Mouse (Mus musculus): Measurements from ENCODE around the gene Rhpn2. TPM values are rescaled to one million over a fixed set of nuclear protein-coding genes. Genes with fewer than 3 reads are reported as not detected.
A peak's percentile ranks its signal among the peaks of the same experiment; 100 is the strongest.

The Rhpn2 gene
- polyA plus RNA-seq, 1 experiment from 2014 or later, result 1.9 TPM

- H3K4me2 ChIP-seq (ENCODE audit: low read depth, severe bottlenecking), result no peak overlapping the region
- DNase-seq (ENCODE audit: low spot score) (no peak), ATAC-seq (ENCODE audit: insufficient number of reproducible peaks, low FRiP score, low TSS enrichment, low read depth) (no peak)
- no peaks in the 10 kb centered on the region for H3K36me3 ChIP-seq (ENCODE audit: control insufficient read depth, insufficient read depth, low read length)
- WGBS, result 91% methylated on average over 3 of the region's 3 CpGs
- no peak overlapping the region for H3K9ac ChIP-seq (ENCODE audit: low read length)
- no peaks in the 10 kb centered on the region for H3K27me3 ChIP-seq (ENCODE audit: control insufficient read depth, insufficient read depth, low read length)
- H3K4me3 ChIP-seq (ENCODE audit: low read depth, low read length), result no peak overlapping the region
- no peaks in the 10 kb centered on the region for H3K4me1 ChIP-seq (ENCODE audit: control insufficient read depth, insufficient read depth, low read length)
- no peaks in the 10 kb centered on the region for H3K9me3 ChIP-seq (ENCODE audit: control insufficient read depth, low read length)
- H3K27ac ChIP-seq (replicated peaks; ENCODE audit: low read depth, low read length), result no peak overlapping the region
Measured at GRCm38 (mm10) chr7:35351155-35351554, 17.2 kb downstream of the Rhpn2 start.

GRCm38 (mm10) chr7:35353306-35353705, 19.3 kb downstream of the Rhpn2 start:
- H3K27me3 ChIP-seq (ENCODE audit: control insufficient read depth, insufficient read depth, low read length), result no peaks in the 10 kb centered on the region

GRCm38 (mm10) chr7:35355303-35355872, 21.4 kb downstream of the Rhpn2 start:
- 32% methylated on average over 5 of the region's 5 CpGs for WGBS
- no peaks in the 10 kb centered on the region for H3K36me3 ChIP-seq (ENCODE audit: control insufficient read depth, insufficient read depth, low read length)
- no peaks in the 10 kb centered on the region for H3K9me3 ChIP-seq (ENCODE audit: control insufficient read depth, low read length)
- DNase-seq (ENCODE audit: low spot score) (no peak), ATAC-seq (ENCODE audit: insufficient number of reproducible peaks, low FRiP score, low TSS enrichment, low read depth) (no peak)
- H3K4me2 ChIP-seq (ENCODE audit: low read depth, severe bottlenecking), result no peak overlapping the region
- H3K4me1 ChIP-seq (ENCODE audit: control insufficient read depth, insufficient read depth, low read length), result no peaks in the 10 kb centered on the region
- H3K9ac ChIP-seq (ENCODE audit: low read length), result no peak overlapping the region
- H3K4me3 ChIP-seq (ENCODE audit: low read depth, low read length), result no peak overlapping the region
- no peak overlapping the region for H3K27ac ChIP-seq (replicated peaks; ENCODE audit: low read depth, low read length)
- H3K27me3 ChIP-seq (ENCODE audit: control insufficient read depth, insufficient read depth, low read length), result no peaks in the 10 kb centered on the region

More at GRCm38 (mm10) chr7:35353306-35353705, 19.3 kb downstream of the Rhpn2 start:
- Histone ChIP-seq H3K36me3 (ENCODE audit: control insufficient read depth, insufficient read depth, low read length) (no peaks in the 10 kb centered on the region), H3K4me3 (ENCODE audit: low read depth, low read length) (no peak overlapping the region), H3K9me3 (ENCODE audit: control insufficient read depth, low read length) (no peaks in the 10 kb centered on the region), H3K4me2 (ENCODE audit: low read depth, severe bottlenecking) (no peak overlapping the region), H3K4me1 (ENCODE audit: control insufficient read depth, insufficient read depth, low read length) (no peaks in the 10 kb centered on the region), H3K9ac (ENCODE audit: low read length) (no peak overlapping the region), H3K27ac (replicated peaks; ENCODE audit: low read depth, low read length) (no peak overlapping the region)
- DNase-seq (ENCODE audit: low spot score) (no peak), ATAC-seq (ENCODE audit: insufficient number of reproducible peaks, low FRiP score, low TSS enrichment, low read depth) (no peak)
- 95% methylated on average over 15 of the region's 15 CpGs for WGBS

GRCm38 (mm10) chr7:35357621-35358020, 23.7 kb downstream of the Rhpn2 start:
- WGBS, result 89% methylated on average over 12 of the region's 12 CpGs
- Histone ChIP-seq H3K9ac (ENCODE audit: low read length) (no peak overlapping the region), H3K4me1 (ENCODE audit: control insufficient read depth, insufficient read depth, low read length) (no peaks in the 10 kb centered on the region), H3K4me2 (ENCODE audit: low read depth, severe bottlenecking) (no peak overlapping the region), H3K27me3 (ENCODE audit: control insufficient read depth, insufficient read depth, low read length) (no peaks in the 10 kb centered on the region), H3K27ac (replicated peaks; ENCODE audit: low read depth, low read length) (no peak overlapping the region), H3K9me3 (ENCODE audit: control insufficient read depth, low read length) (no peaks in the 10 kb centered on the region), H3K36me3 (ENCODE audit: control insufficient read depth, insufficient read depth, low read length) (no peaks in the 10 kb centered on the region), H3K4me3 (ENCODE audit: low read depth, low read length) (no peak overlapping the region)
- no peak for ATAC-seq (ENCODE audit: insufficient number of reproducible peaks, low FRiP score, low TSS enrichment, low read depth)
- no peak for DNase-seq (ENCODE audit: low spot score)

GRCm38 (mm10) chr7:35362253-35362652, 28.3 kb downstream of the Rhpn2 start:
- H3K27ac ChIP-seq (replicated peaks; ENCODE audit: low read depth, low read length), result no peak overlapping the region
- no peaks in the 10 kb centered on the region for H3K4me1 ChIP-seq (ENCODE audit: control insufficient read depth, insufficient read depth, low read length)
- no peak overlapping the region for H3K9ac ChIP-seq (ENCODE audit: low read length)
- no peaks in the 10 kb centered on the region for H3K27me3 ChIP-seq (ENCODE audit: control insufficient read depth, insufficient read depth, low read length)
- DNase-seq (ENCODE audit: low spot score) (no peak), ATAC-seq (ENCODE audit: insufficient number of reproducible peaks, low FRiP score, low TSS enrichment, low read depth) (no peak)
- no peaks in the 10 kb centered on the region for H3K9me3 ChIP-seq (ENCODE audit: control insufficient read depth, low read length)
- no peaks in the 10 kb centered on the region for H3K36me3 ChIP-seq (ENCODE audit: control insufficient read depth, insufficient read depth, low read length)
- 77% methylated on average over 5 of the region's 5 CpGs for WGBS
- no peak overlapping the region for H3K4me2 ChIP-seq (ENCODE audit: low read depth, severe bottlenecking)
- H3K4me3 ChIP-seq (ENCODE audit: low read depth, low read length), result no peak overlapping the region

GRCm38 (mm10) chr7:35362868-35363267, 28.9 kb downstream of the Rhpn2 start:
- no peaks in the 10 kb centered on the region for H3K27me3 ChIP-seq (ENCODE audit: control insufficient read depth, insufficient read depth, low read length)
- H3K4me2 ChIP-seq (ENCODE audit: low read depth, severe bottlenecking), result no peak overlapping the region
- 79% methylated on average over 5 of the region's 5 CpGs for WGBS
- no peak overlapping the region for H3K4me3 ChIP-seq (ENCODE audit: low read depth, low read length)
- no peaks in the 10 kb centered on the region for H3K4me1 ChIP-seq (ENCODE audit: control insufficient read depth, insufficient read depth, low read length)
- H3K9me3 ChIP-seq (ENCODE audit: control insufficient read depth, low read length), result no peaks in the 10 kb centered on the region
- no peak for DNase-seq (ENCODE audit: low spot score)
- H3K36me3 ChIP-seq (ENCODE audit: control insufficient read depth, insufficient read depth, low read length), result no peaks in the 10 kb centered on the region
- H3K9ac ChIP-seq (ENCODE audit: low read length), result no peak overlapping the region
- H3K27ac ChIP-seq (replicated peaks; ENCODE audit: low read depth, low read length), result no peak overlapping the region
- ATAC-seq (ENCODE audit: insufficient number of reproducible peaks, low FRiP score, low TSS enrichment, low read depth), result no peak

- DNase-seq (ENCODE audit: low spot score), result no peak
- H3K4me2 ChIP-seq (ENCODE audit: low read depth, severe bottlenecking), result no peak overlapping the region
- no peaks in the 10 kb centered on the region for H3K4me1 ChIP-seq (ENCODE audit: control insufficient read depth, insufficient read depth, low read length)
- H3K4me3 ChIP-seq (ENCODE audit: low read depth, low read length), result no peak overlapping the region
- no peak overlapping the region for H3K27ac ChIP-seq (replicated peaks; ENCODE audit: low read depth, low read length)
- ATAC-seq (ENCODE audit: insufficient number of reproducible peaks, low FRiP score, low TSS enrichment, low read depth), result 0 out of 2 replicates have a peak, but pooled peaks have one; percentile 39
- H3K9ac ChIP-seq (ENCODE audit: low read length), result no peak overlapping the region
- 77% methylated on average over 12 of the region's 12 CpGs for WGBS
- no peaks in the 10 kb centered on the region for H3K9me3 ChIP-seq (ENCODE audit: control insufficient read depth, low read length)
- H3K36me3 ChIP-seq (ENCODE audit: control insufficient read depth, insufficient read depth, low read length), result no peaks in the 10 kb centered on the region
- no peaks in the 10 kb centered on the region for H3K27me3 ChIP-seq (ENCODE audit: control insufficient read depth, insufficient read depth, low read length)
Measured at GRCm38 (mm10) chr7:35365161-35365910, 31.4 kb downstream of the Rhpn2 start.

GRCm38 (mm10) chr7:35371096-35371495, 37.1 kb downstream of the Rhpn2 start:
- Histone ChIP-seq H3K27me3 (ENCODE audit: control insufficient read depth, insufficient read depth, low read length) (no peaks in the 10 kb centered on the region), H3K36me3 (ENCODE audit: control insufficient read depth, insufficient read depth, low read length) (no peaks in the 10 kb centered on the region), H3K4me3 (ENCODE audit: low read depth, low read length) (no peak overlapping the region), H3K9ac (ENCODE audit: low read length) (no peak overlapping the region), H3K4me2 (ENCODE audit: low read depth, severe bottlenecking) (no peak overlapping the region), H3K9me3 (ENCODE audit: control insufficient read depth, low read length) (no peaks in the 10 kb centered on the region), H3K4me1 (ENCODE audit: control insufficient read depth, insufficient read depth, low read length) (no peaks in the 10 kb centered on the region), H3K27ac (replicated peaks; ENCODE audit: low read depth, low read length) (no peak overlapping the region)
- 86% methylated on average over 14 of the region's 14 CpGs for WGBS
- DNase-seq (ENCODE audit: low spot score) (no peak), ATAC-seq (ENCODE audit: insufficient number of reproducible peaks, low FRiP score, low TSS enrichment, low read depth) (no peak)

Measured in limb, embryonic 11.5 days (tissue).